Mouse (Mus musculus) NIH3T3 (cell line): ENCODE data around the gene Ap1b1.
"Not testable (repeated sequence)": the region's sequence is repeated elsewhere in the genome, so short reads cannot be mapped to it uniquely, and the experiment has no call there.

Experiments
- DNase-seq: peaks from one replicate; pipeline ENCODE4 v3.0.0-alpha.2; 2012; ENCODE audit warnings: low read depth

Ap1b1 gene

DNA sequence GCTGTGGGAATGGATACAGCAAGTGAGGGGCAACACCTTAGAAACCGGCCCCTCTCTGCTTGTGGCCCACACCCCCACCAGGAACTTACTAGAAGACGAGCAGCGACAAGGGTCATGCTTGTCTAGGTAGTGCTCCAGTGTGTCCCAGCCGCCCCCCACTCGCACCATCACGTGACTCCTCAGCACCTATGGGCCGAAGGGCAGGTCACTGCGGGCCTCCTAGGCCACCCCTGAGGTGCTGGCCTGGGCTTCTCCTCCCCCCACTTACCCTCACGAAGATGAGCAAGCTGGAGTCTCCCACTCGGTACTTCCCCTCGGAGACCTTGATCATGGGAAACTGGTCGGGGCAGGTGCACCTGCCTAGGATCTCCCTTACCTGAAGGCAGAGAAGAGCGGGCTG, 75.7 kb downstream of the Ap1b1 start:
- no peak for DNase-seq

DNA sequence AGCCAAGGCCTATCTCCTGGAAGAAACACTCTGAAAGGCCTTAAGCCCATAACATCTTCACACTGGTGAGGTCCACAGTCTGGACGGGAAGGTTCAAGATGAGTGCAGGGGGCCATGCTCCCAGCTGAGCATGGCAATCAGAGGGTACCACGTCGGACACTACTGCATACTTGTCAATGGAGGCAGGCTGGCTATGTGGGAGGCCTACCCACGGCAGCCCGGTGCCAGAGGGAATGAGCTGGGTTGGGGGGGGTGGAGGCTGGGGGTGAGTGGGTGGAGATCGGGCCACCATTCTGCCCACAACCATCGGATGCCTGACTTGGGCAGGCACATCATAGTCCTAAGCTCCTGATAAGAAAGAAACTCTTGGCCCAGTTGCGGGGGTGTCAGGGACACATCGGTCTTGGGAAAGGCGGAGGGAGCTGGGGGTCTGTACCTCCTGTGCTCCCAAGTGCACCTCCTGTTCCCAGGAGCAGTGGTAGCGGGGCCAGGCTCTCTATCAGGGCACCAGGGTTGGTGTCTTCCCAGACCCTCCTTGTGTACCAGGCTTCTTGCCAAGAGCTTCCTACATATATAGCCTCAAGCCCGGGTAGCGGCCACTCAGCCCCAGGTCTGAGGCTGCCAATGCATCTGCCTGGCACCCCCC, 76.4 kb downstream of the Ap1b1 start:
- DNase-seq = no peak

DNA sequence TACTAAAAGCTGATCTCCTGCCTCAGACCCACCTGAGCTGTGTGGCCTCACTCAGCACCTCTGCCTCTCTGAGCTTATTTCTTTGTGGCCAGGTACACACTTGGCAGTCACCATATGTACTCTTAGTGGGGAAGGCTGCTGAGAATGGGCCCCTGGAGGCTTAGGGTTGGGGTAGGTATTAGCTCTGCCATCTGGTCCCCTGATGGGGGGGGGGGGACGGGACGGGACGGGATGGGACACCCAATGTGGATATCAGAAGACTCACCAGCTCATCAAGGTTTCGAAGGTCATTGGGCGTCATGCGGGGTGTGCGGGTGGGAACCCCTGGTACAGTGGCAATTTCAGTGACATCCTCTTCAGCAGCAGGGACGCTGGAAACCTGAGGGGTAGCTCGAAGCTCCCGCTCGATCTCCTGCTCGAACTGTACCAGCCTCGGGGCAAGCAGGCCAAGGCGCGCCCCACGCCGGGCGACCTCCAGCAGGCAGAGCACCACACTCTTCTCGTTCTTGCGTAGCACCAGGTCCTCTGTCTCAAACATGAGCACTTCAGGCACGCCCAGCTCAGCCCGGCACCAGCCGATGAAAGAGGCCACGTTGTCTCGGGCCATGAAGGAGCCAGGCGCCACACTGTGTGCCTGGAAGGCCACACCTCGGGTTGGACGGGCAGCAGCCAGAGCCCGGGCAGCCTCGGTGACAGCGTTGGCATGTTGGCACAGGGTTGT, 77.1 kb downstream of the Ap1b1 start:
- no peak for DNase-seq

DNA sequence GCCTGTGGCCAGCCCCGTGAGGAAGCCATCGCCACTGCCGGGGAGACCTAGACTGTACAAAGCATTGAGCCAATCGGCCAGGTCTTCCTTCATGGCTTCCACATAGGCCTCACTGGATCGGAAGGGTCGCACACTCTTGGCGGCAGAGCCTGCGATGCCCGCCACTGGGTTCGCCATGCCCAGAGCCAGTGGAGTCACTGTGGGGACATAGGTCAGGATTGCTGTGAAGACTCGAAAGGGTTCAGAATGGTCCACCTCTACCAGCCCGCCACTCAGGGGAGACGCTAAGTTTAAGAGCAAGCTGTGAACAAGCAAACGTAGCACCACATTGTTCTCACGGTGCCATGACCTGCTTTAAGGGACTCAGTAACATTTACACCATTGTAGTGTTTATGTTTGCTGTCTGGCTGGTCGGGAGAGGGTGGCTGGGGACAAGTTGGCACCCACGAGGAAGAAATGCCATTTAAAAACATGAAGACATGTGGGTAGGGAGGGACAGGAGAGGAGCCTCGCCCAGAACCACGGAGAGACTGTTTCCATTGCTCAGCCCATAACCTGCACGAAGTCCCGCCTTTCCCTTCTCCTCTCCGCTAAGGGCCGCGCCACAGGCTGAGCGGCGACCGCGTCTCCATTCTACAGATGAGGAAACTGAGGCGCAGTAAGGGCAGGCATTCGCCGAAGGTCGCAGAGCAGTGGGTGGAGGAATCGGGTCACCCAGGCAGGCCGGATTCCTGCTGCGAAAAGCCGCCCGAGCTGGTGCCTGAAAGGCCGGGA, 77.8 kb downstream of the Ap1b1 start:
- peak; percentile 62 for DNase-seq

DNA sequence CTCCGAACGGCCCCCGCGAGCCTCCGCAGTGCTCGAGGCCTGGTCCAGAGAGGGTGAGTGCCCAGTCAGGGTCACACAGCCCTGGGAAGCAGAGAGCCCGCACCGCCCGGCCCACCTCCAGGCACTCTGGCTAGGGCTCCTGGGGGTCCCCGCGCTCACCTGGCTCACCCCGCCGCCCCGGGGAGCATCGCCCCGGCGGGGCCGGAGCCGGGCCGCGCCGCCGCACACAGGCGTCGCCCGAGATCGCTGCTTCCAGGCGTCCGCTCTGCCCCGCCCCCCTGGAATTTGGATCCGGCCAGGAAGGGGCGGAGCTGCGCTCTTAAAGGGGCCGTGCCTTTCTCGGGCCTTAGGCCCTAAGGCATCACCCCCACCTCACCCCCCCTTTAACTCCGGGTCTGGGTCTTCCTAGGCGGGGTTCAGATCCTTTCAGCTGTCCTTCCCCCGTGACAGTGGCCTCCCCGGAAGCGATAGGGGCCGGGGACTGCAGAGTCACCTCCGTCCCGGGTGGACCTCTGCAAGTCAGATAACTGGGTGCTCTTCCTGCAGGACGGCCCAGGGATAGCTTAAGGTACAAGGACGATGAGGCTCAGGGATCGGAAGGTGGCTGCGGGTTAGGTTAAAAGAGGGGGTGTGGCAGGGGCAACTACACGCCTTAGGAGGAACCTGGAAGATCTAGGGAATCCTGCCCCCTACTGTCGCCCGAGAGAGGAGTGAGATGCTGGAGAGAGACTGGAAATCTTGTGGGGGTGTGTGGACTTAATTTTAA, 78.6 kb downstream of the Ap1b1 start, which contains the start of gene Gas2l1:
Gas2l1 (minus strand) TSS at position 272 of the 766 bp plus-strand sequence.
- DNase-seq = peak; percentile 95

DNA sequence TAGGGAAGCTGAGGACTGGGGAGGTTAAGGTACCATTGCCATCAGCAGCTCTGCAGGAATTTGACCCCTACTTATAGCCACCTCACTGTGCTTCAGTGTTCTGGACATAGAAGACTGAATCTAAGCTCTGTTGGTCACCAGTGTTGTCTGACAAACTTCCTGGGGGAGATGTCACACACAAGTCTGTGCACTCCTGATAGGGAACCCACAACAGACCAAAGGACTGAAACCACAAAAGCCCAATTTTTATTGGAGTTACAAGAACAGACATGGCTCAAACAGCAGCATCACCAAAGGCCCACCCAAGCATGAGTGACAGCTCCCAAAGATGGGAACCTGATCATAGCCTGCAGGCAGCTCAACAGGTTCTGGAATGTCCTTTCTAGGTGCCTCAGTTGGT, 80.4 kb downstream of the Ap1b1 start:
- no peak for DNase-seq

DNA sequence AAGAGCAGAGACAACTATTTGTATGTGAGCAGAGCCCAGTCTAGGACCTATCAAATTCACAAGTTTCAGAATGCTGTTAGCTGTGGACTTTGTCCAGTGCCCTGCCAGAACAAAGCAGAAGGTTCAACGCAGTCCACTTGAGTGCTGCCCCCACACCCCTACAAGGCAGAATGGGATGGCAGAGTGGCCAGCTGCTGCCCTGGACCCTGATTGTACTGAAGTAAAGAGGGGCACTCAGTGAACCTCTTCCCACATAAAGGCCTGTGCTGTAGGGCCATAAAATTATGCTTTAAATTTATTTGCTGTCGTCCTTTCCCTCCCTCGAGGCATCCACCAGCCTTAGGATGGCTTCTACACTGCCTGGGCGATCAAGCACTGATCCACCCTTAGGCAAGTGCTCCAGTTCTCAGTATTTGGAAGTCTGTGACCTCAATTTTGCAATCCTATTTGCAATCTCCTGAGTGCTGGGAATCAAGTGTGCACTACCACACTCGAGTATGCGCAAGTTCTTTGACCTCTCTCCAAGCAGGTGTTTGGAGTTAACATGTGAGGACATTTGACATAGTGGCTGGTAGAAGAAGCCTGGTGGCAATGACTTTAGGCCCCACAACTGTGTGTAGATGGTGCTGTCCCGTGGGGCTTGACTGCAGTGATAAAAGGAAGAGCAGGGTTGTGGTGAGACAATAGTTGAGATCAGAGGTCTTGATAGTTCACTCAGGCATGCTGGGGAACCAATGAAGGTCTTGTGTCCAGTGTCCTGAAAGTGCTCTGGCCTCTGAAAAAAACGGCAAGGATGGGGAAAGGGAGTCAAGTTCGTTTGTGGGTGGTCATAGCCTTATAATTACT, 81.7 kb downstream of the Ap1b1 start:
- no peak for DNase-seq

DNA sequence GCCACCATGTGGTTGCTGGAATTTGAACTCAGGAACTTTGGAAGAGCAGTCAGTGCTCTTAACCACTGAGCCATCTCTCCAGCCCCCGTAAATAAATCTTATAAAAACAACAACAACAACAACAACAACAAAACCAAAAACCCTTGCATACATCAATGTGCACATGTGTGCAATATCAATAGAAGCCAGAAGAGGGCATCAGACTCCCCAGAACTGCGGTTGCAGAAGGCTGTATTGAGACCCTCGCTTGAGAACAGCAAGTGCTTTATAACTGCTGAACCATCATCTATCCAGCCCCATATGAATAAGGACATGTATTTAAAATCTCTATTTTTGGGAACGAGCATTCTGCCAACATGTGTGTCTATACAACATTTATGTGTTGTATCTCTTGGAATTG, 88.3 kb downstream of the Ap1b1 start:
- DNase-seq = peak; percentile 50

DNA sequence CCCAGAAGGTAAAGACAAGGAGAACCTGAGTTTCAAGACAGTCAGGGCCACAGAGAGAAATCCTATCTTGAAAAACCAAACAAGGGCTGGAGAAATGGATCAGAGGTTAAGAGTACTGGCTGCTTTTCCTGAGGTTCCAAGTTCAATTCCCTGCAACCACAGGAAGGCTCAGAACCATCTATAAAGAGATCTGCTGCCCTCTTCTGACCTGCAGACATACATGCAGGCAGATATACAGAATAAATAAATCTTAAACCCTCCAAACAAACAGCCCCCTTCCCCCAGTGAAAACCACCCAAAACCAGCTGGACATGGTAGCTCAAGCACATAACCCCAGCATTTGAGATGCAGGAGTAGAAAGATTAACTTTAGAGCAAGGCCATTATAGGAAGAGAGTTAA, 89.1 kb downstream of the Ap1b1 start:
- no peak for DNase-seq

DNA sequence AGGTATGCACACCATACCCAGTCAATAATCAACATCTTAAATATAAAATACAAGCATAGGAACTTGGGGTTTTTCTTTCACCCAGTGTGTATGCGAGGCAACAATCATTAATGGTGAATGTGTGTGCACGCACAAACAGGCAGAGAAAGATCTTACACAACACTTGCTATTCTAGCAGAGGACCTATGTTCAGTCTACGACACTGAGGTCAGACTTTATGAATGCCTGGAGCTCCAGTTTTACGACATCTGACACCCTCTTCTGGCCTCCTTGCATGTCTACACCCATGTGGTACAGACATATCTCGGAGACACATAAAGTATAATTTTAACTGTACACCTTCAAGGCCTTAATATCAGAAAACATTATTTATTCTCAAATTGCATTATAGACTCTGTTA, 90.2 kb downstream of the Ap1b1 start:
- not testable (repeated sequence) for DNase-seq

DNA sequence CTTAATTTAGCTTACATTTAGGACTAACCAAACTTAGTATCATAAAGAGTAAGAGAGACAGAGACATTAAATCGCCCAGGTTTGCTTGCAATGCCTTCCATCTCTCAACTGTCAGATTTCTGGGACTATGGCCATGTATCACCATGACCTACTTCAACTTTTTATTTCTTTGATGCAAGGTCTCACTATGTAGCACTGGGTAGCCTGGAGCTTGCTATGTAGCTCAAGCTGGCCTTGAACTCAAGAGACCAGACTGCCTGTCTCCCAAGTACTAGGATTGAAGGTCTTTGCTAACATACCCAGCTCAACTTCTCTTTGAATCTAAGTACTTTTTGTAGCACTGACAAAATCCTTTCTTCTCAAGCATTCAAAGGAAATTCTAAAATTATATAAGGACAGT, 102.5 kb downstream of the Ap1b1 start:
- no peak for DNase-seq

DNA sequence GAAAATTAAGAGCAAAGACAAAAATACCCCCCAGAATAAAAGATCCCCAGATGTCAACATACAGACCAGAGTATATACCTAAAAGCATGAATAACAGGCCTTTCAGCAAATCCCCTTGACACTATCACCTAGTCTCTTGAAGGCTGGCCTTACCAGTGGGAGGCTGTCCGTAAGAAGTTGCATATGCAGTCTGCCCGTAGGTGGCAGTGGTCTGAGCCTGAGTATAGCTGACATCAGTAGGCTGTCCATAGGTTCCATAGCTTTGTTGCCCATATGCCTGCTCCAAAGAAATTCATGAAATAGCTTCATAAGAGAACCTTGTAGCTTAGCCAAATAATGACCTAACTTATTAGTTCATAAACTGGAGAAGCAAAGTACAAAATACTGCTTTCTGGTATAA, 105.1 kb downstream of the Ap1b1 start:
- DNase-seq = peak; percentile 52
